Mouse (Mus musculus) forebrain, postnatal 0 days (tissue): ENCODE data around the gene Ramp2. TPM values are rescaled to one million over a fixed set of nuclear protein-coding genes. Genes with fewer than 3 reads are reported as not detected.

Experiments
- ATAC-seq: fragments of 200-750 bp; cut with Nextera tagmentation; 2 replicates; pipeline ENCODE4 v1.8.0; 2017; ENCODE audit warnings: mild to moderate bottlenecking, moderate library complexity
- DNase-seq: peaks from one replicate; pipeline ENCODE4 v3.0.0-alpha.2; 2015
- H3K27ac ChIP-seq: fragments of 300-500 bp; sonication (generic); 2 replicates; pipeline ENCODE4 v1.5.1; 2014; ENCODE audit warnings: low read depth, mild to moderate bottlenecking, antibody characterized with exemption, low read length, moderate library complexity, mixed read lengths
- H3K27me3 ChIP-seq: fragments of 300-500 bp; sonication (generic); 2 replicates; pipeline ENCODE4 v1.6.1; 2014; ENCODE audit warnings: mild to moderate bottlenecking, low read length, mixed read lengths; ENCODE audit not compliant: insufficient read depth
- H3K36me3 ChIP-seq: fragments of 300-500 bp; sonication (generic); 2 replicates; pipeline ENCODE4 v1.6.1; 2014; ENCODE audit warnings: mild to moderate bottlenecking, moderate library complexity; ENCODE audit not compliant: insufficient read depth
- H3K4me1 ChIP-seq: fragments of 300-500 bp; sonication (generic); 2 replicates; pipeline ENCODE4 v1.6.1; 2014; ENCODE audit warnings: antibody characterized with exemption; ENCODE audit not compliant: insufficient read depth
- H3K4me2 ChIP-seq: fragments of 300-500 bp; sonication (generic); 2 replicates; pipeline ENCODE4 v1.6.1; 2014; ENCODE audit warnings: low read depth, mild to moderate bottlenecking, moderate library complexity
- H3K4me3 ChIP-seq: fragments of 300-500 bp; sonication (generic); 2 replicates; pipeline ENCODE4 v1.5.1; 2014; ENCODE audit warnings: low read depth, low read length, mixed read lengths
- H3K9ac ChIP-seq: fragments of 300-500 bp; sonication (generic); 2 replicates; pipeline ENCODE4 v1.6.1; 2014; ENCODE audit warnings: mild to moderate bottlenecking
- H3K9me3 ChIP-seq: fragments of 300-500 bp; sonication (generic); 2 replicates; pipeline ENCODE4 v1.6.1; 2016; ENCODE audit warnings: low read length
- CTCF ChIP-seq: sonication (generic); IDR thresholded peaks from 2 replicates; pipeline ENCODE4 v1.5.1; 2016; ENCODE audit warnings: antibody characterized with exemption, control low read depth, low read depth
- WGBS: fragments of 180-500 bp; shearing (Covaris S2); extraction: QIAGEN DNeasy Blood & Tissue Kit; methylation state at CpG from one replicate; pipeline ENCODE4 v1.1.7; 2014; 5-methylcytosine and 5-hydroxymethylcytosine counted together
- polyA plus RNA-seq: library from polyadenylated mRNA; unstranded; fragments of >200 nt; fragmentation: Nextera tagmentation; extraction: Ambion mirVana; gene quantifications from 2 replicates; pipeline ENCODE4 v1.2.1, GENCODE M21; 2015
- total RNA-seq: library from RNA; depleted of rRNA; stranded (reverse); fragments of >200 nt; gene quantifications from 2 replicates; pipeline ENCODE4 v1.2.3, GENCODE M21; 2014

The Ramp2 gene
- total and polyA plus RNA-seq, 2 experiments from 2014 or later: 46.0 to 102 TPM

GRCm38 (mm10) chr11:101230061-101230511 lies 15.7 kb upstream of the Ramp2 start:
- Histone ChIP-seq H3K4me2 (no peak overlapping the region), H3K4me3 (no peak overlapping the region)
- WGBS: 16% methylated on average over 2 of the region's 2 CpGs

GRCm38 (mm10) chr11:101230526-101230925 lies 15.3 kb upstream of the Ramp2 start:
- Histone ChIP-seq H3K36me3 (no peaks in the 10 kb centered on the region), H3K4me1 (0 out of 2 replicates have a peak, but pooled peaks cover 8% of the 10 kb centered on the region), H3K9ac (no peak overlapping the region), H3K9me3 (no peaks in the 10 kb centered on the region), H3K4me2 (no peak overlapping the region), H3K4me3 (no peak overlapping the region), H3K27ac (peak overlapping the region; percentile 47; the same call in 1 of the 2 replicates), H3K27me3 (no peaks in the 10 kb centered on the region)
- no peak for DNase-seq
- 11% methylated on average over 5 of the region's 5 CpGs for WGBS
- ATAC-seq: no peak
- no peak for TF ChIP-seq CTCF

More at GRCm38 (mm10) chr11:101230061-101230511, 15.7 kb upstream of the Ramp2 start:
- ATAC-seq (no peak), DNase-seq (peak; percentile 17)
- Histone ChIP-seq H3K4me1 (0 out of 2 replicates have a peak, but pooled peaks cover 8% of the 10 kb centered on the region), H3K9me3 (no peaks in the 10 kb centered on the region), H3K27me3 (no peaks in the 10 kb centered on the region), H3K36me3 (no peaks in the 10 kb centered on the region), H3K27ac (peak overlapping the region; percentile 59), H3K9ac (no peak overlapping the region)
- no peak for TF ChIP-seq CTCF

GRCm38 (mm10) chr11:101230991-101231871 lies 14.6 kb upstream of the Ramp2 start:
- peak overlapping the region; percentile 47 for H3K27ac ChIP-seq
- WGBS: 14% methylated on average over 18 of the region's 18 CpGs
- H3K9ac ChIP-seq: no peak overlapping the region
- H3K4me3 ChIP-seq: no peak overlapping the region
- H3K4me2 ChIP-seq: no peak overlapping the region
- no peak for TF ChIP-seq CTCF
- H3K36me3 ChIP-seq: no peaks in the 10 kb centered on the region
- ATAC-seq (no peak), DNase-seq (peak; percentile 4)
- 0 out of 2 replicates have a peak, but pooled peaks cover 8% of the 10 kb centered on the region for H3K4me1 ChIP-seq
- H3K27me3 ChIP-seq: no peaks in the 10 kb centered on the region
- H3K9me3 ChIP-seq: no peaks in the 10 kb centered on the region

GRCm38 (mm10) chr11:101232010-101232839 lies 13.6 kb upstream of the Ramp2 start:
- no peak overlapping the region; the same call in 1 of the 2 replicates for H3K27ac ChIP-seq
- no peaks in the 10 kb centered on the region for H3K36me3 ChIP-seq
- no peaks in the 10 kb centered on the region for H3K27me3 ChIP-seq
- no peak overlapping the region for H3K4me3 ChIP-seq
- no peak for TF ChIP-seq CTCF
- H3K9ac ChIP-seq: no peak overlapping the region
- DNase-seq: no peak
- H3K9me3 ChIP-seq: no peaks in the 10 kb centered on the region
- 57% methylated on average over 6 of the region's 6 CpGs for WGBS
- H3K4me2 ChIP-seq: no peak overlapping the region
- 0 out of 2 replicates have a peak, but pooled peaks cover 8% of the 10 kb centered on the region for H3K4me1 ChIP-seq
- ATAC-seq: no peak

- Histone ChIP-seq H3K4me2 (no peak overlapping the region), H3K36me3 (no peaks in the 10 kb centered on the region), H3K4me1 (0 out of 2 replicates have a peak, but pooled peaks cover 8% of the 10 kb centered on the region), H3K9me3 (no peaks in the 10 kb centered on the region), H3K27me3 (no peaks in the 10 kb centered on the region), H3K9ac (no peak overlapping the region), H3K27ac (no peak overlapping the region), H3K4me3 (no peak overlapping the region)
- DNase-seq (no peak), ATAC-seq (no peak)
- 95% methylated on average over 1 of the region's 1 CpGs for WGBS
- no peak for TF ChIP-seq CTCF
These were observed 12.6 kb upstream of the Ramp2 start for GRCm38 (mm10) chr11:101233240-101233639.

GRCm38 (mm10) chr11:101234124-101234523 lies 11.7 kb upstream of the Ramp2 start:
- H3K4me1 ChIP-seq: 0 out of 2 replicates have a peak, but pooled peaks cover 8% of the 10 kb centered on the region
- H3K9me3 ChIP-seq: no peaks in the 10 kb centered on the region
- no peaks in the 10 kb centered on the region for H3K36me3 ChIP-seq
- no peak for TF ChIP-seq CTCF
- no peak for ATAC-seq
- no peak overlapping the region for H3K4me3 ChIP-seq
- no peak overlapping the region for H3K27ac ChIP-seq
- H3K4me2 ChIP-seq: no peak overlapping the region
- no peaks in the 10 kb centered on the region for H3K27me3 ChIP-seq
- no peak for DNase-seq
- H3K9ac ChIP-seq: no peak overlapping the region
